Mouse (Mus musculus): Measurements from ENCODE around the gene Cwc27. TPM values are rescaled to one million over a fixed set of nuclear protein-coding genes. Genes with fewer than 3 reads are reported as not detected.

Gene Cwc27
- total RNA-seq, 1 experiment from 2014 or later = 52.8 TPM

DNA sequence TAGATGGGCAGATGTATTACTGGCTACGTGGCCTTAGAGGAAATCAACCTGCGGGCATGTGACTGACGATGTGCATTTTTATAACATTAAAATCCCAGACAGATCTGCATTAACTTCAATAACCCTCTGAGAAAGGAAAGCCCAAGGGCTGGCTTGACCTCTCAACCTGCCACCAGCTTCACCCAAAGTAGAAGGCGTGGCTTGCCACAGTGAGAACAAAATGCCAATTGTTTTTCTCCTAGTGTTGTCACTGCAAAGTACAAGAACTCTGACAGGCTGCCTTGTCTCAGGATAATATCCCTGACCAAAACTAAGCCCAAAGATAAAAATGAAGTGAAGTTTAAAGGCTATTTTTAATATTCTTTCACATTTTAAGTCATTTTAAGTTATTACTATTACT is 188.9 kb downstream of the Cwc27 start:
- no peak for ATAC-seq (replicated peaks in 1 of 2; ENCODE audit: insufficient read depth in 1 of 2, low FRiP score in 2 of 2, low TSS enrichment in 1 of 2, low read depth in 1 of 2, poor library complexity in 2 of 2, severe bottlenecking in 2 of 2)

DNA sequence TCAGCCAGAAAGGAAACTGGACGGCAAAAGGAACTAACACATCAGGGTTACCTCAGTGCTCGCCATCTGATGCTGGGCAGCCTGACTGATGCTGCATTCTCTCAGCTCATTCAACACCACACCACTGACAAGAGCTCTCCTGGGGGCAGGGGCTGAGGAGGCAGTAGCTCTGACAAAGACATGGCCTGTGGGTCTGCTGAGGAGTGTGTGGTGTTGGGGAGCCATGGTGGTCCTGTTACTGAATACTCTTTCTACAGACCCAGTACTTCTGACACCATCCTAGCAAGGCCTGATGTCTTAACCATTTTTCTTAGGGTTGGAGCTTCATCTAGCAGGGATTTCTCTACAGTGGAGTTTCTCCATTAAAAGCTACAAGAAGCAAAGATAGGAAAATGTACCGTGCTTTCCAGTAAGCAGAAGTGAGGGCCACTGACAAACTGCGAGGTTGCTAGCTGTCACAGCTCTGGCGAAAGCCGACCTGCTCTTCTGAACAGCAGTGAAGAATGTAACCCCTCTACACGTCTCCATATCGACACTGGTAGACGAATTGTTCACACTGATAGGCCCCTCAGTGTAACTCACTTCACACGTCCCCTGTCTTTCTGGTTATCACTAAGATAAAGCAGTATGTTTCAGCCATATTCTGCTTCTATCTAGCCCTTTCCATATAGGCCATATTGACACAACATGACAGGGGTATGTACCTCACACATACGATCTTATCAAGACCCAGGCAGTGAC is 189.6 kb downstream of the Cwc27 start:
- no peak for ATAC-seq (replicated peaks in 1 of 2; ENCODE audit: insufficient read depth in 1 of 2, low FRiP score in 2 of 2, low TSS enrichment in 1 of 2, low read depth in 1 of 2, poor library complexity in 2 of 2, severe bottlenecking in 2 of 2)

DNA sequence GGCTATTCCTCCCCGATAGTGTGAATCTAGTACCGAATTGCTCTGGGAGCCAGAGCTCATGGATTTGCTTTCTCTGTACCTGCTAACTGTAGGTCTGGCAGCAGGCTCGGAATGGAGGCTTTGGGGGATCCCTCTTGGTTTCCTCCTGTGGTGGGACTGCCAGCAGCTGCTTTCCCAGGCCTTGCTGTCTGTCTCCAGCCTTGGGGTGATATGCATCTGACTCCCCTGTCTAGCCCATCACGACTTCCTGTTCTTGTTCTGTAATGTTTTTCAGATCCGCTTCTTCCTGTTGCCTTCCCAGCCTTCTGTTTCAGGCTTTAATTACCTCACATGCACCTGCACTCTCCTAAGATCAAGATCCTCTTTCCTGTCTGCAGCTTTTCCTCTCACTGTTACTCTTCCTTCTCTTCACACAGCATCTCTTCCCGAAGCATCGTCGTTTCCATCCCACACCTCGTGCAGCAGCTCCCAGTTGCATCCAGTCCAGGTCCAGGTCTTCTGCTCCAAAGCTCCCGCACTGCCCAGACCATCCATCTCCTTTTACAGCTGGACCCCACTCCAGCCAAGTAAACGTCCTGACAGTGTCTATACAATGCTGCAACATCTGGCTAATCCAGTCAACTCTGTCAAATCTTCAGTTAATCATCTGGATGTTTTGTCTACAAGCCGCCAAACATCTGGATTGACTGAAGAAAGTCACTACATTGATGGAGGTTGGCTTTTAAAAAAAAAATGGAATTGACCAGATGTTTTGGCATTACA is 193.6 kb downstream of the Cwc27 start:
- ATAC-seq (replicated peaks in 1 of 2; ENCODE audit: insufficient read depth in 1 of 2, low FRiP score in 2 of 2, low TSS enrichment in 1 of 2, low read depth in 1 of 2, poor library complexity in 2 of 2, severe bottlenecking in 2 of 2) = peak; percentile 55 to 63; a peak in 3 of 4 replicates

DNA sequence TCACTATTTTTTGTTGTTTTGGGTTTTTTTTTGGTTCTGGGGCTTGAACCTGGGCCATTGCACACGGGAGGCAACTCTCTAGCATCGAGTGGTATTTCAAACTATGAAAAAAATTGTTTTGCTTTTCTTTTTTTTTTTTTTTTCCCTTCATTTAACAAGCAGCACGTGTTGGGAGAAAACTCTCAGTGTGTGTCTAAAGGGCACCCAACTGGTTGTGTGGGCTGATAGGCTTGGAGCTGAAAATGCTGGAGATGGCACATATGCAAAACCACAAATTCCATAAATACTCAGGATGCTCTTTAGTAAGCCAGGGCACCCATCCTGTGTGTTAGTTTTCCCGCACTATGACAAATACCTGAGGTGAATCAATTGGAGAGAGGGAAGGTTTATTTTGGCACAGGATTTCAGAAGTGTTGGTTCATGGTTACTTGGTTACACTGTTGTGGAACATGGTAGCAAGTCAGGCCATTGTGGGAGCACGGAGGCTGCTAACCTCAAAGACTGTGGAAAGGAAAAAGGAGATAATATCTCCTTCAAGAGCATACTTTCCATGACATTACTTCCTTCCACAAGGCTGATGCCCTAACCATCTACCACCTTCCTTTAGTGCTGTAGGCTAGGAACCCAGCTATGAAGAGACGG is 194.7 kb downstream of the Cwc27 start:
- peak; percentile 37 to 47; a peak in 3 of 4 replicates for ATAC-seq (replicated peaks in 1 of 2; ENCODE audit: insufficient read depth in 1 of 2, low FRiP score in 2 of 2, low TSS enrichment in 1 of 2, low read depth in 1 of 2, poor library complexity in 2 of 2, severe bottlenecking in 2 of 2)

DNA sequence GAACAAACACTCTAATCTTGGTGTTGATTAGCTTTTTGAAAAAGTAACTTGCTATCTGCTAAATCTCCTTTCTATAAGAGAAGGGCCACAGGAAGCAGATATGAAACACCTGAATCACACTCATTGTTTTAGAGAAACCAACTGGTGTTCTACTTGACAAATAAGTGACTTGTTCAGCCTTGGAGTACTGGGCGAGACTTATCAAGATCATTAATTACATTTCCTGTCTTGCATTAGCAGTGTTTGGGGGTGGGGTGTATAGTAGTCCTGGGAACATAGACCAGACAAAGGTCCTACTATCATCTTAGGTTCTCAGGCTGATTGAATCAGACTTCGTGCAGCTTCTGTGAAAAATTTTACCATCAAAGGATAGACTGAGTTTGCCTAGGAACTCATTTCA is 196.5 kb downstream of the Cwc27 start:
- no peak for ATAC-seq (replicated peaks in 1 of 2; ENCODE audit: insufficient read depth in 1 of 2, low FRiP score in 2 of 2, low TSS enrichment in 1 of 2, low read depth in 1 of 2, poor library complexity in 2 of 2, severe bottlenecking in 2 of 2)

DNA sequence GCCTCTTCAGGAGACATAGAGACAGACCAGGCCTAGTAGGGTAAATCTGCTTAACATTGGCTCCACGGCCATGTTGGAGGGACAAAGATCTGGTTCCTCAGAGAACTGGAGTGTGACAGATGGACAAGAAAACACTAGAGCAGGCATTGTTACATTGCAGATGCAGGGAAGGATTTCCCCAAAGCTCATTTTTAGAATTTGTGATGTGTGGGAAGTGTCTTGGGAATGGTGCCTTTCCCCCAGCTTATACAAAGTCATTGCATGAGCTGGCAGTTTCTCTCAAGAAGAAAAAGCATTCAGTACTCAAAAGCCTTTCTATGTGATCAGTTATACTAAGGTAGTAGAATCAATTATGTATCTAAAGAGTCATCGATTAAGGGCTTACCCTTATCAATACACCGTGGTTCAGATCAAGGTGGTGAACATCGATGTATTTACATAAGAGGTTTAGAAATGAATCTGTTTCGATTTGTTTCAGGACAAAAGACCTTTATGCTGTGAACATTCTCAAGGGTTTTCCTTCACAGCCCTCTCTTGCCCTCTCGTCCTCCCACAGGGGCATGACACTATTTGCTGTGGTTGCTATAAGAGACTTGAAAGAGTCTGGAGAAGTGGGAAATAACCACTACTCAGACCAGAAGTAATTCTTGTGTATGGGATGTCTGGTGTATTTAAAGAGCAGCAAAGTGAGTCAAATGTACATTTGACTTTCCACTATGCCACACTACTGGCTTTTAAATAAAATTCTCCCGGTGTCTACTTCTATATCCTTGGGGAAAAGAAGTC is 197.2 kb downstream of the Cwc27 start:
- ATAC-seq (replicated peaks in 1 of 2; ENCODE audit: insufficient read depth in 1 of 2, low FRiP score in 2 of 2, low TSS enrichment in 1 of 2, low read depth in 1 of 2, poor library complexity in 2 of 2, severe bottlenecking in 2 of 2) = no peak

DNA sequence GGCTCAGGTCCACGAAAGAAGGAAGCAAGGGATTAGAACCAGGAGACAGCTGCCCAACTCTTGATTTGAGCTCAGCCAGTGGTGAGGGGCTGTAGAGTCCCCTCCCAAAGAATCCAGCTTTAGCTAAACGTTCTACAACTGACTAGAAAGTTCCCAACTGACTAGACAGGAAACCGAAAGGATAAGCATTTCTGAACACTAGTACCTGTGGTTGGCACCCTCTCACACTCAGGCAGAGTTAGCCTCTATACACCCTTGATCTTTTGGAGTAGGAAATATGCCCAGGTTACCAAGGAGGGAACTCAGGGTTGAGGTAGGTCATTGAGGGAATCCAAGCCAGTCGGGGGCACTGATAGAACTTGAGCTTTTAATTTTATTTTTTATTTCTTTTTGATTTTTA is 199.7 kb downstream of the Cwc27 start:
- ATAC-seq (replicated peaks in 1 of 2; ENCODE audit: insufficient read depth in 1 of 2, low FRiP score in 2 of 2, low TSS enrichment in 1 of 2, low read depth in 1 of 2, poor library complexity in 2 of 2, severe bottlenecking in 2 of 2) = no peak

DNA sequence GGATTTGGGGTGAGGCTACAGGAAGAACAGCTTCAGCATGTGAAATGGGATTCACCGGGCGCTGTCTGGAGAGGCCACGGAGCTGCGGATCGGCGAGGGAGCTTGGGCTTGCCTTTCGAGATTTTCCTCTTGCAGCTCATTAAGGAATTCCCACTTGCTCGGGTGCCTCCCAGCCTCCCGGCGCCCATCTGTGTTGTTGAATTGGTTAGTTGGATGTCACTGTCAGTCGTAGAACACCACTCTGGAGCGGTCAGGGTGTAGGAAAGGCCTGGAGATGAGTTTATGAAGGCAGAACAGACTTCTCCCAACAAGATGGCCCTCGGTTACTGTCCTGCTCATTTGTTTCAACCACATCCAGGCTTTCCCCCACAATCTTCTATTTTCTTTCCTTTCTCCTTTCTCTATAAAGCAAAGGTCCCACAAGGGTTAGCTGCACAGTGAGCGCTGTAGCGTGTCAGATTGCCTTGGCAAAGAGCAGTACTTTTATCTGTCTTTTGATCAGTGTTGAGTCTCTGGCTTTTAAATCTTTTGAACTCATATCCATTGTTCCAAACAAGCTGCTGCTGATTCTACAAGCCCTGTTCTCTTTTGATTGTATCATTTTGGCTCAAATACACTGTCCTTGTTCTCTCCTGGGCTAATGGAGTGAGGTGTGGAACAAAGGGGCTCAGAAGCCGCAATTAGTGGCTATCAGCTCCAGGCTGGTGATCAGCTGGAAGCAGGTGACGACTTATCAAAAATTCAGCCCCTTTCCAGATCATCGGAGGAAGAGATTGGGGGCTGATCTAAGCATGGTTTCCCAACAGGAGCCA is 200.7 kb downstream of the Cwc27 start:
- ATAC-seq (replicated peaks in 1 of 2; ENCODE audit: insufficient read depth in 1 of 2, low FRiP score in 2 of 2, low TSS enrichment in 1 of 2, low read depth in 1 of 2, poor library complexity in 2 of 2, severe bottlenecking in 2 of 2) = no peak

DNA sequence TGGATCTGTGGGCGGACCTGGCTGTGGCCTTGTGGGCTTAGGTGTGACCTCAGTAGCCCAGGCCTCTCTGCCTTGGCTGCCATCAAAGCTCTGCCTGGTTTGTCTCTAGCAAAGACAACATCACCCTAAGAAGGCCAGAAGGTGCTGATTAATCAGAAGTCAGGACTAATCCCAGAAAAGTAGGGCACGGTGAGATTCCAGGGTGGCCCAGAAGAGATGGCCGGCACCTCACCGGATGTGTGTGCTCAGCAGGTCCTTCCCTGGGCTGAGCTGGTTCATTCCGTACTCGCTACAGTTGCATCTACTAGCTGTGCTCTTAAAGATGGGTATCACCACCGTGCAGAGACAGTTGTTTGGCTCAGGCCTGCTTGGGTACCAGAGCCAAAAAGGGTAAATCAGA is 201.8 kb downstream of the Cwc27 start:
- no peak for ATAC-seq (replicated peaks in 1 of 2; ENCODE audit: insufficient read depth in 1 of 2, low FRiP score in 2 of 2, low TSS enrichment in 1 of 2, low read depth in 1 of 2, poor library complexity in 2 of 2, severe bottlenecking in 2 of 2)

DNA sequence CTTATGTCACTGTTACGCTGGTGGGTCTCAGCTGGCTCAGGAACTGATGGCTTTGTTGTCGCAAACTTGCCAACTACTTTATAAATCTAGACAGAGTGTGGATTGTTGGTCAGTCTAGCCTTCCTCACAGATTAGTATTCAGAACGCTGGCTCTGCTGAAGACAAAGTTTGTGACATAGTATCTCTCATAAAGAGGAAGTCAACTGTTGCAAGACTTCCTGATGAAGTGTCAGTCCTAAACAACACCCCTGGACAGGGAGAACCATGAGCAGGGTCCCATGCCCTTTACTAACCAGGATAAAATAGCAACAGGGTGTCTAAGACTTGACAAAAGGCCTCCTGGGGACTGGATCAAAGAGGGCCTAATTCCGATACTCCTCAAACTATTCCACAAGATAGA is 205.6 kb downstream of the Cwc27 start:
- ATAC-seq (replicated peaks in 1 of 2; ENCODE audit: insufficient read depth in 1 of 2, low FRiP score in 2 of 2, low TSS enrichment in 1 of 2, low read depth in 1 of 2, poor library complexity in 2 of 2, severe bottlenecking in 2 of 2) = peak; percentile 20 to 35; a peak in 3 of 4 replicates

DNA sequence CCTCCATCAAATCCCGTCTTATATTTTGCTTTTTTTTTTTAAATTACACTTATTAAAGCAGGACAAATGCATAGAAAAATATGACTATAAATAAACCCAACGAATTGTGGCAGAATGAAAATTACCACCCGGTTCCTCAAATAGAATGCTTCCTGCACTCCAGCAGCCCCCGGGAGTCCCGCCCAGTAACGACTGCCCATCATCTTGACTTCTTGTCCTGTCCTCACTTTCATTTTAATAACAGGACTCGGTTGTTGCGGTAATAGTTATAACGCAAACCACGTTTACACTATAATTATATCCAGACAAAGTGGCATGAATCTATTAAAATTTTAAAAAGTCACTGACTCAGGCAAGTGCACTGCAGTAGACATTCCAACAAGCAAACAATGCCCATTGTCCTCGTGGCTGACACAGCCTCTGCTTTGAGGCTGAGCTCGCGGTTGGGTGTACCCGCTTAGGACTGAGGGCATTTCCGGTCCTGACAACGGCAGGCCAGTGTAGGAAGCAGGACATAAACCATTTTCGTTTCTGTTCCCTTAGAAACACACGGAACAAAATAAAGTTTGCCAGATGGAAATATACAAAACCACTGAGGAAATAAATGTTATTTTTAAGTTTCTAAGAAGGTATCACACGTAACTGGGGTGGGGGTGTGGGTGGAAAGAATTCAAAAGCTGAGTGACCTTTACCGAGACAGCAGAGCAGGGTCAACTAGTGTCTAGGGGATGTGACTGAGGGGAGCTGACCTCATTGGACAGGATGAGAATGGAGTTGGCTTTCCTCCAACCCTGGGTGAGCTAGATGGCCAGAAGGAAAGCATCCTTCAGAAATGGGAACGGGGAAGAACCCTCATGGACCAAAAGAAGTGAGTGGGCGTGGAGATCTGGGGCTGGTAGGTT is 206.5 kb downstream of the Cwc27 start:
- ATAC-seq (replicated peaks in 1 of 2; ENCODE audit: insufficient read depth in 1 of 2, low FRiP score in 2 of 2, low TSS enrichment in 1 of 2, low read depth in 1 of 2, poor library complexity in 2 of 2, severe bottlenecking in 2 of 2) = peak; percentile 87 to 89

DNA sequence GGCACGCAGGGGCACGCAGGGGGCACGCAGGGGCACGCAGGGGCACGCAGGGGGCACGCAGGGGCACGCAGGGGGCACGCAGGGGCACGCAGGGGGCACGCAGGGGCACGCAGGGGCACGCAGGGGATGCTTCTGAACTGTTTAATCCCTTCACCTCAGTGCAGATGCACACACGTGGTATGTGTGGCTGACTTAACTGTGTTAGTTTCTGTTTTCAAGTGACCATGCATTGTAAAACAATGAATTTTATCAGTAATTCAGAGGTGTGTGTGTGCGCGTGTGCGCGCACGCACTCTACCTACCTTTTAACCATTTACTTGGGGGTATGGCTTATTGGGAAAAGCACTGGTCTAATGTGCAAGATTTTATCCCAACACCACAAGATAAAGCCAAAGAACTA is 208.4 kb downstream of the Cwc27 start:
- no peak for ATAC-seq (replicated peaks in 1 of 2; ENCODE audit: insufficient read depth in 1 of 2, low FRiP score in 2 of 2, low TSS enrichment in 1 of 2, low read depth in 1 of 2, poor library complexity in 2 of 2, severe bottlenecking in 2 of 2)

DNA sequence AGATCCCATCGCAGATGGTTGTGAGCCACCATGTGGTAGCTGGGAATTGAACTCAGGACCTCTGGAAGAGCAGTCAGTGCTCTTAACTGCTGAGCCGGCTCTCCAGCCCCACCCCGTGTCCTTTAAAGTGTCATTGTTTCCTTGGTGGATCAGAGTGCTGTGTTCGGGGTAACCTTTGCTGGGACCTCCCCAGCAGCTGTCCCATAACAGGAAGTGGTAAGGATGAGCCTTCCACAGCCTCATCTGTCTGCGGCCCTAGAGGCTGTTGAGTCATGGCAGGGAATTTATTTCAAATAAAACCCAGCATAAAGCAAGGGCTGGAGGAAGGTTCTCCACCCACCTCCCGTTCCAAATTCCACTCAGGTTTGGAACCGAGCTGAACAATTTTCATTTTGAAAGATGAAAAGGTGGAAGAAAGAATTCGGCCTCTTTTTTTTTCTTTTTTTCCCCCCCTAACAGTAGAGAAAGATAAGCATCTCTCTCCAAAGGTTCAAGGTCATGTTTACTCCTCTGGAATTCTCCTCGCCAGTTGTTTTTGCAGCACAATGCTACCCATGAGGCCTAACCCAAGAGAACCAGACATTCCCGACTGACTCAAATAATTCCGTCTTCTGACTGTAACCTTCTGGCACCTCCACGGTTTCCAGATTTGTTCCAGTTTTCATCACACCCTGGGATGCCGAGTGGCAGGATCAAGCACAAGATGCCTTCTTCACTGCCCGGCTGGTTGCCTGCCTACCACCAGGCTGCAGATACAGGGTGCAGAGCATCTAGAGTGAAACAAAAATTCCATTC is 210.0 kb downstream of the Cwc27 start:
- ATAC-seq (replicated peaks in 1 of 2; ENCODE audit: insufficient read depth in 1 of 2, low FRiP score in 2 of 2, low TSS enrichment in 1 of 2, low read depth in 1 of 2, poor library complexity in 2 of 2, severe bottlenecking in 2 of 2) = peak; percentile 43 to 46; a peak in 3 of 4 replicates

DNA sequence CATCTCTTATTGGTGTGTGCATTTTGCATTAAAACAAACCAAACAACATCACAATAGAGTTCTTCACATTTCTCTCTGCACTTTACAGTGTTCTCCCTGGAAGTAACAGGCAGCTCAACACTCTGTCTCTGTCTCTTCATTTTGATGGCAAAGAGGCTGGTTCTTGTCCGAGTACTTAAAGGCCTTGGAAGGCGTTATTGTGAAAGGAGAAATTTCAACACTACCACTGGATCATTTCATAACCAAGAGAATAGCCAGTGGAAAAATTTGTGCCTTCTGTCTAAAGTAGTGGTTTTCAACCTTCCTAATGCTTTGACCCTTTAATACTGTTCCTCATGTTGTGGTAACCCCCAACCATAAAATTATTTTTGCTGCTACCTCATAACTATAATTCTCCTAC is 211.8 kb downstream of the Cwc27 start:
- ATAC-seq (replicated peaks in 1 of 2; ENCODE audit: insufficient read depth in 1 of 2, low FRiP score in 2 of 2, low TSS enrichment in 1 of 2, low read depth in 1 of 2, poor library complexity in 2 of 2, severe bottlenecking in 2 of 2) = no peak

DNA sequence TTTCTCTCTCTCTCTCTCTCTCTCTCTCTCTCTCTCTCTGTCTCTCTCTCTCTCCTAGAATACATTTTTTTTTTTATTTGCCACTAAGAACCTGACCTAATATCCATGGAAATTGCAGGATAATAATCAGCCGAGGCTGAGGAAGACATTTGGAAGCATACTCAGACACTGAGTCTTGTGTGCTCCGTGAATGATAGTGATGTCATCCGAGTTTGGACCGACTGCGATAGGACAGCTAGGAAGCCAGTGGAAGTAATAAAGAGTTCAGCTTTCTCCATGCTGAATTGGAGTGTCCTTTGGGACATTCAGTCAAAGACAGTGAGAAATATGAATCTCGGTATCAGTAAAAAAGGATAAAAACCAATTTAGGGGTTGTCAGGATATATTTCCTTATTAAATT is 214.7 kb downstream of the Cwc27 start:
- ATAC-seq (replicated peaks in 1 of 2; ENCODE audit: insufficient read depth in 1 of 2, low FRiP score in 2 of 2, low TSS enrichment in 1 of 2, low read depth in 1 of 2, poor library complexity in 2 of 2, severe bottlenecking in 2 of 2) = no peak
